Mouse (Mus musculus) neural tube, embryonic 11.5 days (tissue): Measurements from ENCODE around the gene Aldh16a1. TPM values are rescaled to one million over a fixed set of nuclear protein-coding genes. Genes with fewer than 3 reads are reported as not detected.

Experiments used
- ATAC-seq: fragments of 200-750 bp; cut with Nextera tagmentation; 2 replicates; pipeline ENCODE4 v1.8.0; 2017; ENCODE audit warnings: moderate number of reproducible peaks, mild to moderate bottlenecking, moderate TSS enrichment, moderate library complexity; ENCODE audit not compliant: insufficient read depth, low FRiP score, low TSS enrichment
- DNase-seq: peaks from one replicate; pipeline ENCODE4 v3.0.0-alpha.2; 2015; ENCODE audit warnings: low spot score
- H3K27ac ChIP-seq: fragments of 300-500 bp; sonication (generic); 2 replicates; pipeline ENCODE4 v1.5.1; 2014; ENCODE audit warnings: low read depth, mild to moderate bottlenecking, low read length
- H3K27me3 ChIP-seq: fragments of 300-500 bp; sonication (generic); 2 replicates; pipeline ENCODE4 v1.6.1; 2014; ENCODE audit warnings: mild to moderate bottlenecking, low read length, mixed read lengths; ENCODE audit not compliant: control insufficient read depth, insufficient read depth
- H3K36me3 ChIP-seq: fragments of 300-500 bp; sonication (generic); 2 replicates; pipeline ENCODE4 v1.6.1; 2014; ENCODE audit warnings: mild to moderate bottlenecking, low read length, moderate library complexity, mixed read lengths; ENCODE audit not compliant: control insufficient read depth, insufficient read depth
- H3K4me1 ChIP-seq: fragments of 300-500 bp; sonication (generic); 2 replicates; pipeline ENCODE4 v1.6.1; 2014; ENCODE audit warnings: low read length, mixed read lengths; ENCODE audit not compliant: control insufficient read depth, insufficient read depth
- H3K4me2 ChIP-seq: fragments of 300-500 bp; sonication (generic); 2 replicates; pipeline ENCODE4 v1.6.1; 2014; ENCODE audit warnings: low read depth, mild to moderate bottlenecking, moderate library complexity
- H3K4me3 ChIP-seq: fragments of 300-500 bp; sonication (generic); 2 replicates; pipeline ENCODE4 v1.5.1; 2014; ENCODE audit warnings: low read depth, low read length
- H3K9ac ChIP-seq: fragments of 300-500 bp; sonication (generic); 2 replicates; pipeline ENCODE4 v1.6.1; 2014; ENCODE audit warnings: mild to moderate bottlenecking, low read length
- H3K9me3 ChIP-seq: fragments of 300-500 bp; sonication (generic); 2 replicates; pipeline ENCODE4 v1.6.1; 2016; ENCODE audit warnings: low read length; ENCODE audit not compliant: control insufficient read depth
- WGBS: fragments of 180-500 bp; shearing (Covaris S2); extraction: QIAGEN DNeasy Blood & Tissue Kit; methylation state at CpG from one replicate; pipeline ENCODE4 v1.1.7; 2014; 5-methylcytosine and 5-hydroxymethylcytosine counted together
- polyA plus RNA-seq: library from polyadenylated mRNA; unstranded; fragments of >200 nt; fragmentation: Nextera tagmentation; extraction: Ambion mirVana; gene quantifications from 2 replicates; pipeline ENCODE4 v1.2.1, GENCODE M21; 2014

Gene Aldh16a1
- polyA plus RNA-seq, 1 experiment from 2014 or later, result 37.6 TPM

DNA sequence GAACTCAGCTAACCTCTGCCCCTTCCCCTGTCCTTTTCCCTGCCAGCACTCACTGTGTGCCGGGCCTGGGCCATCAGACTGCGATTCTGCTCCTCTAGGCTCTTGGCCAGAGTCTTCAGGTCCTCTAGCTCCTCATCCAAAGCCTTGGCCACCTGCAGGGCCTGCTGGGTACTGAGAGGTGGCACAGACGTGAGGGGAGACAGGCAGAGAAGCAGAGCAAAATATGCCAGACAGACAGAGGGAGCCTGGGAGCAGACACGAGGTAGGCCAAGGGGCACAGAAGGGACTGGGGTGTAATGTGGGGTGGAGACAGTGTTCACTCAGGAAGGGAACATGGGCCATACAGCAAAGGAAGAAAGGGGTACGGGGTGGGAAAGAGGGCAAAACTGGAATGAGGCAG, 39.0 kb upstream of the Aldh16a1 start:
- Histone ChIP-seq H3K27ac (no peak overlapping the region), H3K4me2 (no peak overlapping the region), H3K27me3 (peaks cover 7% of the 10 kb centered on the region; the same call in 1 of the 2 replicates), H3K4me1 (0 out of 2 replicates have a peak, but pooled peaks cover 2% of the 10 kb centered on the region), H3K9ac (0 out of 2 replicates have a peak overlapping the region, but pooled peaks have one; percentile 10), H3K36me3 (no peaks in the 10 kb centered on the region), H3K4me3 (no peak overlapping the region), H3K9me3 (no peaks in the 10 kb centered on the region)
- WGBS, result 72% methylated on average over 5 of the region's 5 CpGs
- ATAC-seq, result no peak
- DNase-seq, result no peak

DNA sequence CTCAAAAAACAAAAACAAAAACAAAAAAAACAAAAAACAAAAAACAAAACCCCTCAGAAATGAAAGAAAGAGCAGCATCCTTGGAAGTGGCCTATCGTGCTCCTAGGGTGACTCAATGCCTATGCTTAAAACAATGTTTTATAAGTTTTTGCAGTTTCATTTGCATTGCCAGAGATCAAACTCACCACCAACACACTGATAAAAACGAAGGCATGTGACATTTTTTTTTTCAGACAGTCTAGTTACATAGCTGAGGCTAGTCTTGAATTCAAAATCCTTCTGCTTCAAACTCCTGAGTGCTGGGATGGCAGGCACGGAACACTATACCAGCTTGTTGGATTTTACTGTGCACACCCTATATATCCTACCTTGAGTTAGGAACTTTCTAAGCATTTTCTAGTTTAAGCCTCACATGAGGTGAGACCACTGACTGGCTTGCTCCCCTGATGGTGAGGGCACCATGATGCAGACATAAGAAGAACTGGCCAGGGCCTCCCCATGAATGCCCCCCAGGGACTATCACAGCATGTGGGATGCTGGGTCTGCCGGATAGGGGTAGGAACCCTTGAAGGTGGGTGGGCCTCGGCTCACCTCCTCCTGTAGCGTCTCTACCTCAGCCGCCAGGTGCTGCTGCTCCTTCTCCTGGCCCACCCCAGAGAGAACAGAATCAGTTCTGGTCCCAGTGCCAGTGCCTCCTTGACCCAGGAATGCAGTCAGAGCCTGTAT, 38.4 kb upstream of the Aldh16a1 start:
- WGBS, result 85% methylated on average over 7 of the region's 7 CpGs
- Histone ChIP-seq H3K27me3 (peaks cover 7% of the 10 kb centered on the region; the same call in 1 of the 2 replicates), H3K4me2 (no peak overlapping the region), H3K4me3 (no peak overlapping the region), H3K27ac (no peak overlapping the region), H3K9me3 (no peaks in the 10 kb centered on the region), H3K9ac (no peak overlapping the region), H3K36me3 (no peaks in the 10 kb centered on the region), H3K4me1 (0 out of 2 replicates have a peak, but pooled peaks cover 2% of the 10 kb centered on the region)
- ATAC-seq (no peak), DNase-seq (no peak)

DNA sequence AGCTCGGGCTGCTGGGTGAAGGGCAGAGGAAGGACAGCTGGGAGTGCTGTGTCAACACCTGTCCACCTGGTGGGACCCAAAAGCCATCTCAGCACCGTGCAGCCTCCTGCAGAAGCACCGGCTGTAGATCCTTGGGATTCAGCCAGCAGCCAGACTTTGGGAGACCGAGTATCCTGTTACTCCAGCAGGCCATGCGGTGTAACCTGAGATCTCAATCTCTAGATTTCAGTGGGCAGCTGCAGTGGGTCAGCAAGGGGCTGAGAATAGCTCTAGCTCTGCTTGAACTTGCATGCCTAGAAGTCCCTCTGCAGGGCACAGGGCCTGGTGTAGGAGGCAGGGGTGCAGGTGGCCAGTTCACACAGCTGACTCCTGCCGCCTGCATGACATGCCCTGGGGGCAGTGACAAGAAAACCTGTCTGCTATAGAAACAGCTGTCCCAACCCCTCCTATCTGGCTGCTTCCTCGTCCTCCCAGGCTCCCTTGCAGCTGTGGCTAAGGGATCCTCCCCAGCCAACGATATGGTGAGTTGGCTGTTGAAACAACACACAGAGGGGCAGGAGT, 37.5 kb upstream of the Aldh16a1 start:
- no peaks in the 10 kb centered on the region for H3K9me3 ChIP-seq
- H3K9ac ChIP-seq, result no peak overlapping the region
- no peak overlapping the region for H3K4me2 ChIP-seq
- 0 out of 2 replicates have a peak, but pooled peaks cover 2% of the 10 kb centered on the region for H3K4me1 ChIP-seq
- no peaks in the 10 kb centered on the region for H3K36me3 ChIP-seq
- ATAC-seq (no peak), DNase-seq (peak; percentile 34)
- H3K27me3 ChIP-seq, result peaks cover 7% of the 10 kb centered on the region; the same call in 1 of the 2 replicates
- WGBS, result 19% methylated on average over 8 of the region's 8 CpGs
- no peak overlapping the region for H3K27ac ChIP-seq
- no peak overlapping the region for H3K4me3 ChIP-seq

DNA sequence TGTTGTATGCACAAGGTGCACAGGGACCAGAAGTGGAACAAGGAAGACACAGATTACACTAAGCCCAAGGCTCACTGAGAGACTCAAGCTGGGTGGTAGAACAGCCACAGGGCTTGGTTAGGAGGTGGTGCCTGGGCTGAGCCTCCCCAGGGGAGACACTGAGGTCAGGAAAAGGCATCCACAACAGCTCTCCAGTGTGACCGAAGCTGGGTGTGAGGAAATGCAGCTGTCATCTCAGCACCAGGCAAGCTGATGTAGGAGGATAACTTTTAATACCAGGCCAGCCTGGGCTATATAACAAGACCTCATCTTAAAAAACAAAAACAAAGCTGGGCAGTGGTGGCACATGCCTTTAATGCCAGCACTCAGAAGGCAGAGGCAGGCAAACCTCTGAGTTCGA, 36.8 kb upstream of the Aldh16a1 start:
- Histone ChIP-seq H3K4me2 (no peak overlapping the region), H3K27me3 (peaks cover 7% of the 10 kb centered on the region; the same call in 1 of the 2 replicates), H3K27ac (no peak overlapping the region), H3K4me1 (0 out of 2 replicates have a peak, but pooled peaks cover 2% of the 10 kb centered on the region), H3K9ac (no peak overlapping the region), H3K4me3 (no peak overlapping the region), H3K36me3 (no peaks in the 10 kb centered on the region), H3K9me3 (no peaks in the 10 kb centered on the region)
- ATAC-seq (no peak), DNase-seq (no peak)
- 73% methylated on average over 2 of the region's 2 CpGs for WGBS

DNA sequence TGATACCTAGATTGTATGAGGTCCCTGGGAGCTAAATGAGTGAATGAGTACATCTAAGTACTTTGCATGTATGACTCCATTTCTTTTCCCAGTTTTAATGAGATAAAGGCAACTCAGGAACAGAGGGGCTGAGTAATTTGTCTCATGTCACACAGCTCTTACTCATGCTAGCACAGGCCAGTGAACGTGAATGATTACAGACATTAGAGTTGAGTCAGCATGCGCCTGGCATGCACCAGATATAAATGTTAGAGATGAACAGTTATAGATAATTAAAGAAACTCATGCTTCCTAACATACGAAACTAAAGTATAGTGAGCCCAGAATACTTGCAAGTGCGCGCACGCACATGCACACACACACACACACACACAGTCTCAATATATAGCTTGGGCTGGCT, 35.8 kb upstream of the Aldh16a1 start:
- no peaks in the 10 kb centered on the region for H3K36me3 ChIP-seq
- 93% methylated on average over 6 of the region's 6 CpGs for WGBS
- no peaks in the 10 kb centered on the region for H3K9me3 ChIP-seq
- H3K27me3 ChIP-seq, result peaks cover 11% of the 10 kb centered on the region; the same call in 1 of the 2 replicates
- 0 out of 2 replicates have a peak, but pooled peaks cover 2% of the 10 kb centered on the region for H3K4me1 ChIP-seq
- no peak for DNase-seq
- no peak for ATAC-seq
- no peak overlapping the region for H3K9ac ChIP-seq
- no peak overlapping the region for H3K4me3 ChIP-seq
- H3K27ac ChIP-seq, result no peak overlapping the region
- H3K4me2 ChIP-seq, result no peak overlapping the region

DNA sequence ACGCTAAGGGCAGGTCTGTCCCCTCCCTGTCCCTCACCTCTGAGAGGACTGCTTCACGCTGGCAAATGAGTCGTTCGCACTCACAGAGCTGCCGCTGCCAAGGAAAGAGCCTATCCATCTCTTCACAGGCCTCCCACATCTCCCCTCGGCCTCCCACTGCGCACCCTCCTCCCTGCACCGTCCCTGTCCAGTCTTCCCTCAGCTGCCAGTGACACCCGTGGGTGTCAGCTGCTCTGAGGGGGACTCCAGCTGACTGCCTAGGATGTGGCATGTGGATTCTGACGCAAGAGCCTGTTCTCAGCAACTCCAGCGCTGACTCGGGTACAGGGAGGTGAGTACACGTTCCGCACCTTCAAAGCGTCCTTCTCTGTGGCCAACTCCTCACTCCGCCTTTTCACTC, 35.2 kb upstream of the Aldh16a1 start:
- 53% methylated on average over 16 of the region's 16 CpGs for WGBS
- H3K27me3 ChIP-seq, result peaks cover 16% of the 10 kb centered on the region

DNA sequence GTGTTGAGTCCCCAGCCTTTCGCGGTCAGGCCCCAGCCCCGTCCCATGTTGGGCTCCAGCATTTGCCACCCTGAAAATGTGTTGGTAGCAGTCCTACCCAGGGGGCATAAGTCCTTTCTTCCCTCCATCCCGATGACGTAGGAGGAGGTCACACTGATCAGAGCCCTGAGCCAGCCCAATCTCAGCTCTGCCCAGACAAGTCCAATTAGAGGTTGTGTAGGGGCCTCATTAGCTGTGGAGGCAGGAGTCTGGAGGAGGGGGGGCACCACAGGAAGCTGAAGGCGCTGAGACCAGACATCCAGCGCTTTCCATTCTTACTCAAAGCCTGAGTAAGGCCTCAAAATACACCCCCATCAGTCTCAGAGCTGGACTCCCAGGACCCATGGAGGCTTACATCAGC, 31.5 kb upstream of the Aldh16a1 start:
- Histone ChIP-seq H3K27me3 (peaks cover 53% of the 10 kb centered on the region), H3K27ac (no peak overlapping the region), H3K4me2 (no peak overlapping the region), H3K4me1 (peaks cover 8% of the 10 kb centered on the region; the same call in 1 of the 2 replicates), H3K9ac (no peak overlapping the region), H3K9me3 (no peaks in the 10 kb centered on the region), H3K36me3 (no peaks in the 10 kb centered on the region), H3K4me3 (no peak overlapping the region)
- DNase-seq (no peak), ATAC-seq (no peak)
- 67% methylated on average over 7 of the region's 7 CpGs for WGBS

More for the DNA sequence above, 35.2 kb upstream of the Aldh16a1 start:
- H3K4me3 ChIP-seq, result no peak overlapping the region
- H3K4me1 ChIP-seq, result 0 out of 2 replicates have a peak, but pooled peaks cover 2% of the 10 kb centered on the region
- H3K9ac ChIP-seq, result no peak overlapping the region
- no peak overlapping the region for H3K4me2 ChIP-seq
- ATAC-seq (no peak), DNase-seq (no peak)
- no peaks in the 10 kb centered on the region for H3K9me3 ChIP-seq
- H3K27ac ChIP-seq, result no peak overlapping the region
- no peaks in the 10 kb centered on the region for H3K36me3 ChIP-seq

DNA sequence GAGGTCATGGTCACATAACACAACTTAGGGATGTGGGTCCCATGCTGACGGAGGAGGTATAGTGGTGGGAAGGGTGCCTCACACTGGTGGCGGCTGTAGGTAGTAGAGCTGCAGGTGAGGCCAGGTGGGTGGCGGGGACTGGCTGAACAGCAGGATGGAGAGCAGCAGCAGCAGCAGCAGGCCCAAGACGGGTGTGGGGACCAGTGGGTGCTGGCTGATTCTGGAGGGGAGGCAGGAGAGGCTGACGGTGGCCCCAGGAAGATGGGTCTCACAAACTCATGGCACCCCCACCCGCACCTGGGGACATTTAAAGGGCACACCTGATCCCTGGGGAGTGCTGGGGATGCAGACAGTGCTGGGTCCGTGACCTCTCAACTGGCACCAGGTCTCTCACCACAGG, 29.3 kb upstream of the Aldh16a1 start:
- DNase-seq (no peak), ATAC-seq (no peak)
- Histone ChIP-seq H3K4me3 (no peak overlapping the region), H3K9ac (no peak overlapping the region), H3K36me3 (no peaks in the 10 kb centered on the region), H3K4me2 (no peak overlapping the region), H3K4me1 (peaks cover 8% of the 10 kb centered on the region; the same call in 1 of the 2 replicates), H3K27ac (no peak overlapping the region), H3K9me3 (no peaks in the 10 kb centered on the region), H3K27me3 (peaks cover 69% of the 10 kb centered on the region)
- WGBS, result 71% methylated on average over 7 of the region's 7 CpGs
